Mouse (Mus musculus) liver, adult 2 months (tissue): ENCODE measurements around the gene Wbp1. TPM values are rescaled to one million over a fixed set of nuclear protein-coding genes. Genes with fewer than 3 reads are reported as not detected.
A peak's percentile ranks its signal among the peaks of the same experiment; 100 is the strongest.

Experiments
- DNase-seq: peaks from one replicate; pipeline ENCODE4 v3.0.0-alpha.2; 2011; ENCODE audit warnings: low read depth, low spot score; ENCODE audit errors: extremely low read depth
- H3K27ac ChIP-seq: fragments of 200-500 bp; replicated peaks from 2 replicates; pipeline ENCODE4 v1.5.1; 2012; ENCODE audit warnings: low read depth, mild to moderate bottlenecking, control low read depth, inconsistent platforms, low read length; ENCODE audit not compliant: insufficient read depth
- H3K27me3 ChIP-seq: fragments of 200-500 bp; 2 replicates; pipeline ENCODE4 v1.6.1; 2012; ENCODE audit warnings: mild to moderate bottlenecking, moderate library complexity, low read length, inconsistent platforms; ENCODE audit not compliant: control insufficient read depth, insufficient read depth
- H3K36me3 ChIP-seq: fragments of 200-500 bp; 2 replicates; pipeline ENCODE4 v1.6.1; 2012; ENCODE audit warnings: low read length, inconsistent platforms; ENCODE audit not compliant: control insufficient read depth, insufficient read depth
- H3K4me1 ChIP-seq: fragments of 200-500 bp; 2 replicates; pipeline ENCODE4 v1.6.1; 2011; ENCODE audit warnings: low read length; ENCODE audit not compliant: control insufficient read depth, insufficient read depth
- H3K4me3 ChIP-seq: fragments of 200-500 bp; 2 replicates; pipeline ENCODE4 v1.5.1; 2011; ENCODE audit warnings: low read depth, mild to moderate bottlenecking, control low read depth, low read length, moderate library complexity; ENCODE audit not compliant: insufficient read depth
- H3K79me2 ChIP-seq: fragments of 200-500 bp; 2 replicates; pipeline ENCODE4 v1.6.1; 2012; ENCODE audit warnings: inconsistent platforms, mild to moderate bottlenecking, low read length, moderate library complexity; ENCODE audit not compliant: control insufficient read depth, insufficient read depth
- H3K9ac ChIP-seq: fragments of 200-500 bp; 2 replicates; pipeline ENCODE4 v1.6.1; 2012; ENCODE audit warnings: low read depth, mild to moderate bottlenecking, control low read depth, inconsistent platforms, low read length
- CTCF ChIP-seq: fragments of 200-500 bp; IDR thresholded peaks from 2 replicates; pipeline ENCODE4 v1.5.1; 2011; ENCODE audit warnings: low read depth, low read length, control low read depth
- POLR2A ChIP-seq: fragments of 200-500 bp; IDR thresholded peaks from 2 replicates; pipeline ENCODE4 v1.6.1; 2011; ENCODE audit warnings: low read length, control low read depth; ENCODE audit not compliant: insufficient read depth; ENCODE audit errors: extremely low read depth
- WGBS: fragments of 180-500 bp; shearing (Covaris S2); methylation state at CpG from one replicate; pipeline ENCODE4 v1.1.7; 2018; 5-methylcytosine and 5-hydroxymethylcytosine counted together
- polyA plus RNA-seq: library from polyadenylated mRNA; depleted of rRNA; stranded (reverse); fragments of >200 nt; gene quantifications from 2 replicates; pipeline ENCODE4 v1.2.3, GENCODE M21; 2012
- total RNA-seq: library from RNA; depleted of rRNA; stranded (reverse); fragments of >200 nt; gene quantifications from 2 replicates; pipeline ENCODE4 v1.2.3, GENCODE M21; 2014

The Wbp1 gene
- total and polyA plus RNA-seq, 2 experiments: 48.3 to 112 TPM

- 29% methylated on average over 9 of the region's 9 CpGs for WGBS
- peak overlapping the region; percentile 40; the same call in 1 of the 2 replicates for H3K27ac ChIP-seq
- H3K9ac ChIP-seq: peak overlapping the region; percentile 62
- no peak for TF ChIP-seq POLR2A
- no peak for TF ChIP-seq CTCF
- no peaks in the 10 kb centered on the region for H3K79me2 ChIP-seq
- peaks cover 5% of the 10 kb centered on the region for H3K27me3 ChIP-seq
- no peak for DNase-seq
- H3K4me1 ChIP-seq: no peaks in the 10 kb centered on the region
- no peaks in the 10 kb centered on the region for H3K36me3 ChIP-seq
- H3K4me3 ChIP-seq: peak overlapping the region; percentile 66
Measured at GRCm38 (mm10) chr6:83087926-83088260, 33.5 kb downstream of the Wbp1 start.

GRCm38 (mm10) chr6:83087205-83087925, 34.0 kb downstream of the Wbp1 start:
- H3K9ac ChIP-seq: peak overlapping the region; percentile 62
- H3K79me2 ChIP-seq: no peaks in the 10 kb centered on the region
- TF ChIP-seq CTCF: no peak
- TF ChIP-seq POLR2A: no peak
- DNase-seq: no peak
- H3K4me1 ChIP-seq: no peaks in the 10 kb centered on the region
- H3K4me3 ChIP-seq: peak overlapping the region; percentile 66
- H3K36me3 ChIP-seq: no peaks in the 10 kb centered on the region
- 9% methylated on average over 47 of the region's 47 CpGs for WGBS
- H3K27me3 ChIP-seq: peaks cover 5% of the 10 kb centered on the region
- peak overlapping the region; percentile 40 for H3K27ac ChIP-seq

GRCm38 (mm10) chr6:83086121-83087035, 35.0 kb downstream of the Wbp1 start, which contains the start of gene Lbx2:
Lbx2 (plus strand) TSS chr6:83086367.
- peak within 1 kb of the TSS; percentile 66 for H3K4me3 ChIP-seq
- peak within 1 kb of the TSS; percentile 40 for H3K27ac ChIP-seq
- 11% methylated on average over 42 of the region's 42 CpGs for WGBS
- TF ChIP-seq POLR2A (no peak), CTCF (no peak)
- no peaks in the 10 kb centered on the region for H3K4me1 ChIP-seq
- peak within 1 kb of the TSS; percentile 62 for H3K9ac ChIP-seq
- peaks cover 2% of the 10 kb centered on the region; the same call in 1 of the 2 replicates for H3K36me3 ChIP-seq
- no peaks in the 10 kb centered on the region for H3K79me2 ChIP-seq
- DNase-seq: no peak
- H3K27me3 ChIP-seq: peaks cover 5% of the 10 kb centered on the region

DNA sequence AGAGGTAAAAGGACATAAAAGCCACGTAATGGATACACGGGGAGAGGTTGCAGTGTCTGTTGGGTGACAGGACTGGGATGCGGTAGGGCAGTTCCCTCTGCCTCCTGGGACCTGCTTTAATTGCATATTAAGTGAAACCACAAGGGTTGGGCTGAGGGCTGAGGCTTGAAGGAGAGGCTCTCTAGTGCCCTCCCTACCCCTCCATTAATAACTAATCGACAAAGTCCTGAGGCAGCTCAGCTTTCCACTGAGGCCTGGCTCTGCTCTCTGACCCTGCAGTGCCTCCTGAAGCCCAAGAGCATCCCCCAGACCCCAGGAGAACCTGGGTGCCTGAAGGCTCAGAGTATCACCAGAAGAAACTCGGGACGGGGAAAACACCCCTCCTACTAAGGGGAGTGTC, 36.9 kb downstream of the Wbp1 start:
- peaks cover 9% of the 10 kb centered on the region; the same call in 1 of the 2 replicates for H3K4me1 ChIP-seq
- no peak overlapping the region for H3K27ac ChIP-seq
- H3K9ac ChIP-seq: no peak overlapping the region
- DNase-seq: no peak
- peaks cover 4% of the 10 kb centered on the region; the same call in 1 of the 2 replicates for H3K36me3 ChIP-seq
- H3K4me3 ChIP-seq: no peak overlapping the region
- TF ChIP-seq POLR2A: no peak
- no peak for TF ChIP-seq CTCF
- peaks cover 5% of the 10 kb centered on the region for H3K27me3 ChIP-seq
- H3K79me2 ChIP-seq: no peaks in the 10 kb centered on the region
- 55% methylated on average over 6 of the region's 6 CpGs for WGBS

DNA sequence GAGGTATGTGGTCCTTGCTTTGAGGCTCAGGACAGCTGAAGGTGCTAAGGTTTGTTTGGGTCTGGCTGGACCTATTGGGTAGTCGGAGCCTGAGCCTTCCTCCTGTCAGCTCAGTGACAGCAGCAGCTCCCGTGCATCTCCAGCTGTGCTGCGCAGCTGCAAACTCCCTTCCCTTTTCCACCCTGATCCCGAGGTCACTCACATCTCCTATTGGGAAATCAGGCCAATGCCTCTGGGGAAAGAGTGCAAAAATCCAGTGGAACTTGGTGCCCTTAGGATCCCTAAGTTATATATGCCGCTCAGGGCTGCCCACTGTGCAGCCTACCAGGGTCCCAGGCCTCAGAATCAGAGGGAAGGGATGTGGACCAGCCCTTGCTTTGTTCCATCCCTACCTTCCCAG, 37.9 kb downstream of the Wbp1 start:
- no peaks in the 10 kb centered on the region for H3K79me2 ChIP-seq
- 20% methylated on average over 5 of the region's 5 CpGs for WGBS
- peaks cover 5% of the 10 kb centered on the region; the same call in 1 of the 2 replicates for H3K27me3 ChIP-seq
- TF ChIP-seq CTCF (no peak), POLR2A (no peak)
- peak; percentile 60 for DNase-seq
- no peak overlapping the region for H3K27ac ChIP-seq
- H3K4me1 ChIP-seq: peaks cover 13% of the 10 kb centered on the region
- H3K9ac ChIP-seq: no peak overlapping the region
- peaks cover 4% of the 10 kb centered on the region; the same call in 1 of the 2 replicates for H3K36me3 ChIP-seq
- no peak overlapping the region for H3K4me3 ChIP-seq
